Mouse (Mus musculus) MEL (cell line): ENCODE measurements at regions not wholly inside any gene's neighbourhood (a gene's known extent, or its start where the extent isn't known, plus 50 kb on each side); places are given as distances from the start of the nearest gene placed in this dataset.

Experiments
- CTCF ChIP-seq, 3 experiments: IDR thresholded peaks in 2 of 3; conservative IDR thresholded peaks in 1 of 3; 2 replicates each; pipeline ENCODE4 v1.5.1; 2011 to 2012; ENCODE audit warnings: low read length in 3 of 3, low read depth in 2 of 3, mild to moderate bottlenecking in 2 of 3, improper control_type of control experiment in 1 of 3, inconsistent platforms in 1 of 3, mixed read lengths in 1 of 3, moderate library complexity in 1 of 3; ENCODE audit not compliant: control insufficient read depth in 1 of 3, insufficient read depth in 1 of 3, poor library complexity in 1 of 3, severe bottlenecking in 1 of 3
- E2F4 ChIP-seq: IDR thresholded peaks from 2 replicates; pipeline ENCODE4 v1.6.1; 2011; ENCODE audit warnings: low read depth, low read length, improper control_type of control experiment, borderline replicate concordance
- EP300 ChIP-seq, 2 experiments: IDR thresholded peaks; 2 replicates each; pipeline ENCODE4 v1.6.1; 2011; ENCODE audit warnings: improper control_type of control experiment in 2 of 2, low read length in 2 of 2, low read depth in 1 of 2, mild to moderate bottlenecking in 1 of 2
- ETS1 ChIP-seq: IDR thresholded peaks from 2 replicates; pipeline ENCODE4 v1.6.1; 2012; ENCODE audit warnings: low read depth, mild to moderate bottlenecking, inconsistent platforms, low read length, improper control_type of control experiment, moderate library complexity
- GATA1 ChIP-seq: IDR thresholded peaks from 2 replicates; pipeline ENCODE4 v1.6.1; 2011; ENCODE audit warnings: low read depth, low read length, improper control_type of control experiment
- HCFC1 ChIP-seq: IDR thresholded peaks from 2 replicates; pipeline ENCODE4 v1.6.1; 2012; ENCODE audit warnings: low read depth, mild to moderate bottlenecking, inconsistent platforms, low read length, improper control_type of control experiment, moderate library complexity
- MAX ChIP-seq: IDR thresholded peaks from 2 replicates; pipeline ENCODE4 v1.6.1; 2011; ENCODE audit warnings: low read length, improper control_type of control experiment
- MAZ ChIP-seq: IDR thresholded peaks from 2 replicates; pipeline ENCODE4 v1.6.1; 2012; ENCODE audit warnings: low read depth, mild to moderate bottlenecking, inconsistent platforms, low read length, improper control_type of control experiment
- MXI1 ChIP-seq: IDR thresholded peaks from 2 replicates; pipeline ENCODE4 v1.6.1; 2011; ENCODE audit warnings: mild to moderate bottlenecking, low read depth, low read length, improper control_type of control experiment
- POLR2A ChIP-seq, 2 experiments: IDR thresholded peaks; 2 replicates each; pipeline ENCODE4 v1.6.1; 2011 to 2012; ENCODE audit warnings: low read length in 2 of 2, mild to moderate bottlenecking in 2 of 2, control low read depth in 1 of 2, improper control_type of control experiment in 1 of 2, low read depth in 1 of 2, moderate library complexity in 1 of 2; ENCODE audit not compliant: control insufficient read depth in 1 of 2, insufficient read depth in 1 of 2, poor library complexity in 1 of 2
- RCOR1 ChIP-seq: IDR thresholded peaks from 2 replicates; pipeline ENCODE4 v1.6.1; 2012; ENCODE audit warnings: low read depth, mild to moderate bottlenecking, inconsistent platforms, low read length, improper control_type of control experiment
- TAL1 ChIP-seq: IDR thresholded peaks from 2 replicates; pipeline ENCODE4 v1.6.1; 2012; ENCODE audit warnings: mild to moderate bottlenecking, inconsistent platforms, low read length, moderate library complexity, mixed read lengths
- USF2 ChIP-seq, 2 experiments: IDR thresholded peaks; 2 replicates each; pipeline ENCODE4 v1.6.1; 2011 to 2012; ENCODE audit warnings: improper control_type of control experiment in 2 of 2, low read length in 2 of 2, borderline replicate concordance in 1 of 2, inconsistent platforms in 1 of 2, low read depth in 1 of 2, mild to moderate bottlenecking in 1 of 2; ENCODE audit not compliant: insufficient read depth in 1 of 2
- ZC3H11A ChIP-seq: IDR thresholded peaks from 2 replicates; pipeline ENCODE4 v1.6.1; 2012; ENCODE audit warnings: low read depth, mild to moderate bottlenecking, inconsistent platforms, low read length, improper control_type of control experiment

DNA sequence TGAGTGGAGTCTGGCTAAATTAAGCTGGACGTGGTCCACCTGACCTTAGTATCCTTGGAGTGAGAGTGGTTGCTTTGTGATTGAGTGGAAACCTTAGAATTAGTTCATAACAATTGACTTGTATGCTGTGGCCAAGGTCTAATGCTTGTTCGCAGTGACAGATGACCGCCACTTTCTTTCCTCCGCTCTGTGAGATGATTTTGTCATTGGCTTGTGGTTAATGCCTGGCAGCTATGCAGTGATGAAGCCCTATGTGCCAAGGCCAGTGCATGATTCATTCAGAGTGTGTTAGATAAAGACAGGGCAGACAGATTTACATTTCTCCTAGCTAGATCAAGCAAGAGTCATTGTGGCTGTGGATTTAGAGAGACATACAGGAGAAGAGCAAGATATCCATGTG is 89.5 kb downstream of the Slc4a3 start:
- no peak for TF ChIP-seq GATA1
- TF ChIP-seq POLR2A (IDR thresholded peaks at IDR 0.05; ENCODE audit: control insufficient read depth in 1 of 2, insufficient read depth in 1 of 2, low read depth in 1 of 2, low read length in 2 of 2, poor library complexity in 1 of 2), result no peak
- TF ChIP-seq TAL1, result no peak
- no peak for TF ChIP-seq RCOR1
- no peak for TF ChIP-seq CTCF (IDR thresholded peaks at IDR 0.05 in 2 of 3, conservative IDR thresholded peaks at IDR 0.05 in 1 of 3; ENCODE audit: control insufficient read depth in 1 of 3, insufficient read depth in 1 of 3, low read depth in 2 of 3, low read length in 3 of 3, poor library complexity in 1 of 3, severe bottlenecking in 1 of 3)
- no peak for TF ChIP-seq ZC3H11A
- TF ChIP-seq EP300 (IDR thresholded peaks at IDR 0.05; ENCODE audit: low read depth in 1 of 2, low read length in 2 of 2), result no peak
- TF ChIP-seq MAX, result no peak
- TF ChIP-seq ETS1, result no peak
- no peak for TF ChIP-seq HCFC1
- TF ChIP-seq MXI1, result no peak
- no peak for TF ChIP-seq USF2 (IDR thresholded peaks at IDR 0.05; ENCODE audit: borderline replicate concordance in 1 of 2, insufficient read depth in 1 of 2, low read depth in 1 of 2, low read length in 2 of 2)
- no peak for TF ChIP-seq MAZ
- no peak for TF ChIP-seq E2F4
